Comparison of ENCODE assay signal across 7 mouse cellular contexts in genomic region chr8:92358141-92358999, GRCm38 (mm10). TPM values are rescaled to one million over a fixed set of nuclear protein-coding genes. Genes with fewer than 3 reads are reported as not detected.
DNase-seq lines count a peak whose midpoint lies in the region; ATAC-seq lines count a peak whose summit lies in the region.

No protein-coding gene starts in this region.

- peaks cover 53% of the 10 kb centered on the region for H3K27me3 ChIP-seq in heart, embryonic 15.5 days
- peaks cover 84% of the 10 kb centered on the region for H3K27me3 ChIP-seq in limb, embryonic 12.5 days
- H3K27me3 ChIP-seq in neural tube, embryonic 12.5 days (replicated peaks) = peaks cover 23% of the 10 kb centered on the region

- H3K4me1 ChIP-seq in heart, embryonic 15.5 days (replicated peaks) = peaks cover 36% of the 10 kb centered on the region
- H3K4me1 ChIP-seq in limb, embryonic 12.5 days (replicated peaks) = peaks cover 37% of the 10 kb centered on the region
- H3K4me1 ChIP-seq in neural tube, embryonic 12.5 days = peaks cover 58% of the 10 kb centered on the region

- H3K36me3 ChIP-seq in heart, embryonic 15.5 days = no peaks in the 10 kb centered on the region
- no peaks in the 10 kb centered on the region for H3K36me3 ChIP-seq in limb, embryonic 12.5 days
- H3K36me3 ChIP-seq in neural tube, embryonic 12.5 days = peaks cover 6% of the 10 kb centered on the region

- H3K27ac ChIP-seq in heart, embryonic 15.5 days = peak overlapping the region; percentile 94
- peak overlapping the region; percentile 87 for H3K27ac ChIP-seq in limb, embryonic 12.5 days
- peak overlapping the region; percentile 85 for H3K27ac ChIP-seq in neural tube, embryonic 12.5 days

- peak overlapping the region; percentile 90 for H3K4me3 ChIP-seq in heart, embryonic 15.5 days
- H3K4me3 ChIP-seq in limb, embryonic 12.5 days (replicated peaks) = peak overlapping the region; percentile 61
- peak overlapping the region; percentile 70 for H3K4me3 ChIP-seq in neural tube, embryonic 12.5 days

- 0 out of 2 replicates have a peak, but pooled peaks have one; percentile 1 for ATAC-seq in heart, embryonic 15.5 days (replicated peaks; ENCODE audit: insufficient number of reproducible peaks, insufficient read depth, low FRiP score, low read depth)
- ATAC-seq in limb, embryonic 12.5 days (ENCODE audit: insufficient number of reproducible peaks, insufficient read depth, low FRiP score, low TSS enrichment, low read depth) = no peak
- no peak for ATAC-seq in neural tube, embryonic 12.5 days (ENCODE audit: low FRiP score, low read depth)

- peak overlapping the region; percentile 74 for H3K9ac ChIP-seq in heart, embryonic 15.5 days
- H3K9ac ChIP-seq in limb, embryonic 12.5 days (replicated peaks) = peak overlapping the region; percentile 70
- H3K9ac ChIP-seq in neural tube, embryonic 12.5 days = peak overlapping the region; percentile 92

- H3K4me2 ChIP-seq in heart, embryonic 15.5 days = peak overlapping the region; percentile 93
- H3K4me2 ChIP-seq in limb, embryonic 12.5 days = peak overlapping the region; percentile 77
- H3K4me2 ChIP-seq in neural tube, embryonic 12.5 days (replicated peaks) = peak overlapping the region; percentile 93

- no peaks in the 10 kb centered on the region for H3K9me3 ChIP-seq in heart, embryonic 15.5 days (replicated peaks)
- H3K9me3 ChIP-seq in limb, embryonic 12.5 days = no peaks in the 10 kb centered on the region
- H3K9me3 ChIP-seq in neural tube, embryonic 12.5 days = no peaks in the 10 kb centered on the region

- WGBS in heart, embryonic 15.5 days = under 1% methylated on average over 80 of the region's 80 CpGs
- WGBS in limb, embryonic 12.5 days = under 1% methylated on average over 80 of the region's 80 CpGs
- under 1% methylated on average over 74 of the region's 80 CpGs for WGBS in neural tube, embryonic 12.5 days

- DNase-seq in right cerebral cortex, adult 2 months (ENCODE audit: low spot score in 2 of 2) = peak; percentile 12
- no peak for DNase-seq in right cerebral cortex, postnatal 36 days (ENCODE audit: low spot score in 2 of 2)
- DNase-seq in embryo, embryonic 10.5 days (ENCODE audit: low spot score) = peak; percentile 46
- no peak for DNase-seq in urinary bladder, postnatal 14 days (ENCODE audit: low spot score)

RNA-seq across cellular contexts. Expression of gene Irx5, which starts 0.9 kb away (rescaled TPM):
- 7.7 and 8.6 TPM in 2 replicates for polyA plus RNA-seq in heart, embryonic 15.5 days (2015; fragmentation: Nextera tagmentation; extraction: Ambion mirVana)
- 12.3 and 15.5 TPM in 2 replicates for polyA plus RNA-seq in limb, embryonic 12.5 days (2016; fragmentation: Nextera tagmentation; extraction: Ambion mirVana)
- 18.7 and 21.0 TPM in 2 replicates for polyA plus RNA-seq in neural tube, embryonic 12.5 days (2016; fragmentation: Nextera tagmentation; extraction: Ambion mirVana)

Comparison
In these comparisons a context has a peak if more than half of its experiments do, and no peak if none do; other contexts are left out.
1. DNase-seq: peak in right cerebral cortex, adult 2 months (2 of 2) and embryo, embryonic 10.5 days (single experiment); none in right cerebral cortex, postnatal 36 days (0 of 2) and urinary bladder, postnatal 14 days (single experiment).
2. Peak in every context shown above with its lines, with median percentiles within 50 percentile points of each other: H3K27ac ChIP-seq, H3K4me2 ChIP-seq, H3K4me3 ChIP-seq and H3K9ac ChIP-seq.